Mouse (Mus musculus): ENCODE measurements around the gene Hoxa7. TPM values are rescaled to one million over a fixed set of nuclear protein-coding genes. Genes with fewer than 3 reads are reported as not detected.

The Hoxa7 gene
- polyA plus RNA-seq, 1 experiment from 2014 or later = 25.2 TPM

DNA sequence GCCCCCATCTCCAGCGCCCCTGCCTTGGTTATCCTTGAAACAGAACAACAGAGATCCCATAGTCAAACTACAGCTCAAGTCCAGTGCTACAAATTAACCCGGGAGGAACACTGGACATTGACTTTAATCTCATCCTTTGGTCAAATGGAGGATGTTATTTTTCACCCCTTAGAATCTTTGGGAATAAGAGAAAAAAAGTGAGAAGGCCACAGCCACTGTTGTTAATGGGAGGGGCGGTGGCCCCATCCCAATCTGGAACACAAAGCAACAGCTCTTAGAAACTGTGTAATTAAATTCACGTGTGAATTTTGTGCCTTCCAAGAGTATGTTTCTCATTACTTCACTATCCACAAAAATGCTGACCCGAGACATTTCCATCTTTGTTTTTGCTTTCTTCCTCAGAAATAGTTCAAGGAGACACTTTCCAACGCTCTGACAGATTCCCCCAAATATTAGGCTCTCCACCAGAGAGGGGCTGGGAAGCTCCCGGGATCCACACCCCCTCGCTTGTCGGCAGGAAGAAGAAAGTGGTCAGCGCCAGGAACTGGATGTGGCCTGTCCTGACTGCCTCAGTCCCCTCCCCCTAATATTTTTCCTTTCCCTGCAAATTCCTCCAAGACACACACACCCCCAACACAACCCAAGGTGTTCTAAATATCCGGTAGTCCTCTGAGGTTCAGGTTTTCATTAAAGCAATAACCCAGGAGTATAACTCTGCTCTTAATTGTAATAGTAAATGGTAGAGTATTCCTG, 6.0 kb upstream of the Hoxa7 start:
- Histone ChIP-seq H3K27ac (no peak overlapping the region), H3K9me3 (ENCODE audit: control insufficient read depth, low read length) (no peaks in the 10 kb centered on the region), H3K4me3 (replicated peaks; ENCODE audit: low read length) (no peak overlapping the region), H3K27me3 (ENCODE audit: control insufficient read depth, insufficient read depth, low read length) (peaks cover 97% of the 10 kb centered on the region), H3K4me2 (replicated peaks) (no peak overlapping the region), H3K36me3 (replicated peaks; ENCODE audit: control insufficient read depth, insufficient read depth) (no peaks in the 10 kb centered on the region), H3K9ac (no peak overlapping the region), H3K4me1 (replicated peaks; ENCODE audit: control insufficient read depth, insufficient read depth, low read length) (no peaks in the 10 kb centered on the region)
- DNase-seq (ENCODE audit: low spot score) (no peak), ATAC-seq (ENCODE audit: low FRiP score) (no peak)
- WGBS = 5% methylated on average over 11 of the region's 11 CpGs

DNA sequence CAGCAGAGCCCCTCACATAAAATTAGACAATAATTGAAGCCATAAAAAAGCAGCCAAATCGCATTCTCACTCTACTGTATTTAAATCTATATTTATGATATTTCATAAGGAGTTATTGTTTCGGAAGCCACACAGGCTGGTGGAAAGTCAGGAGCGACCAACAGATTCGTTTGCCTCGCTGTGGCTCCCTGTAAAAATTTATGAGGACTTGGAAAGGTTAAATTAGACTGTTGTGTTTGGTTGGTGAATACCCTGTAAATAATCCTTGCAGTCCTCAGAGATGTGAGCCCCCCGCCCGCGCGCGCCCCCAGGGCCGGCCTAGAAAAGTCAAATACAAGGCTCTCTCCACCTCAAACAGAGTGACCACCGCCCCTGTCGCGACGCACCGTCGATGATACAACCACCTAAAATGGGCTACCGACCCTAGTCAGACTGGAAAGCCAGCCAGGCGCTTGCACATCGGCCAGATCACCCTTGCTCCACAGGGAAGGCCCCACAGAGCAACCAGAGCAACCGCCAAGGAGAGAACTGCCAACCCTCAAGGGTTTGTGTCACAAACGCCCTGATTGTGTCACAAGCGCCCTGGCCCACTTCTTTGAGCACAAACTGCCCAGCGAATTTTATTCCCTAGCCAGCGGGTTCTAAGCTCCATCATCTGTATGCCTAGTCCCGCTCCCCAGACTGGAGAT, 5.1 kb upstream of the Hoxa7 start:
- Histone ChIP-seq H3K4me2 (replicated peaks) (no peak overlapping the region), H3K27me3 (ENCODE audit: control insufficient read depth, insufficient read depth, low read length) (peaks cover 97% of the 10 kb centered on the region), H3K4me3 (replicated peaks; ENCODE audit: low read length) (no peak overlapping the region), H3K36me3 (replicated peaks; ENCODE audit: control insufficient read depth, insufficient read depth) (no peaks in the 10 kb centered on the region), H3K9me3 (ENCODE audit: control insufficient read depth, low read length) (no peaks in the 10 kb centered on the region), H3K4me1 (replicated peaks; ENCODE audit: control insufficient read depth, insufficient read depth, low read length) (no peaks in the 10 kb centered on the region), H3K27ac (no peak overlapping the region), H3K9ac (no peak overlapping the region)
- no peak for ATAC-seq (ENCODE audit: low FRiP score)
- DNase-seq (ENCODE audit: low spot score) = no peak
- 2% methylated on average over 26 of the region's 26 CpGs for WGBS

DNA sequence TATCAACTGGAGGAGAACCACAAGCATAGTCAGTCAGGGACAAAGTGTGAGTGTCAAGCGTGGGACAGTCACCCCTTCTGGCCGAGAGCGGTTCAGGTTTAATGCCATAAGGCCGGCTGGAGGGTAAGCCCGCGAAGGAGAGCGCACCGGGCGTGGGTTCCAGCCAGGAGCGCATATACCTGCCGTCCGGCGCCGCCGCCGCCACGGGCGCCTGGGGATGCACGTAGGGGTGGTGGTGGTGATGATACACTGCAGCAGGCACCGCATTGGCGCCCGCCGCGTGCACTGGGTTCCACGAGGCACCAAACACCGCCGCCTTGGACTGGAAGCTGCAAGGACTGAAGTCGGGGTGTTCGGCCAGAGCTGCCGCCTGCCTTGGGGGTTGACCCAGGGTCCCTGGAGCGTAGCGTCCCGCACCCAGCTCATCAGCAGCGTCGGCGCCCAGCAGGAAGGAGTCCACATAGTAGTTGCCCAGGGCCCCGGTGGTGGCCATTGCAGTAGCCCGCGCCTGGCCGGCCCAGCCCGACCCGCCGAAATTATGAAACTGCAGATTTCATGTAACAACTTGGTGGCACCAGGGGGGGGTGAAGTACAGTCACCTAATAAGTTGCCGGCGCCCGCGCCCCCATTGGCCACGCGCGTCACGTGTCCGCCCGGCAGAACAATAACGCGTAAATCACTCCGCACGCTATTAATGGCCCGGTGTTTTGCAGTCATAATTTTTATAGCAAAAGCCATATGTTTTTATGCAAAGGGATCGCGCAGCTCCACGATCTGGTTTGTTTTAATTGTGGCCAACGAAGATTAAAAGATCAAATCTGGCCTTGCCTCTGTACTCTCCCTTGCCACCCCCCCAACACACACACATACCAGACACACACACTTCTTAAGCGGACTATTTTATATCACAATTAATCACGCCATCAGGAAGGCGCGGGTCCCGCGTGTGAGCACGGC, 4.2 kb upstream of the Hoxa7 start:
- Histone ChIP-seq H3K4me1 (replicated peaks; ENCODE audit: control insufficient read depth, insufficient read depth, low read length) (0 out of 2 replicates have a peak, but pooled peaks cover 4% of the 10 kb centered on the region), H3K27me3 (ENCODE audit: control insufficient read depth, insufficient read depth, low read length) (peaks cover 99% of the 10 kb centered on the region), H3K36me3 (replicated peaks; ENCODE audit: control insufficient read depth, insufficient read depth) (no peaks in the 10 kb centered on the region), H3K4me2 (replicated peaks) (no peak overlapping the region), H3K9me3 (ENCODE audit: control insufficient read depth, low read length) (no peaks in the 10 kb centered on the region), H3K9ac (no peak overlapping the region), H3K27ac (no peak overlapping the region), H3K4me3 (replicated peaks; ENCODE audit: low read length) (no peak overlapping the region)
- DNase-seq (ENCODE audit: low spot score) = no peak
- WGBS = 3% methylated on average over 66 of the region's 69 CpGs
- no peak for ATAC-seq (ENCODE audit: low FRiP score)

DNA sequence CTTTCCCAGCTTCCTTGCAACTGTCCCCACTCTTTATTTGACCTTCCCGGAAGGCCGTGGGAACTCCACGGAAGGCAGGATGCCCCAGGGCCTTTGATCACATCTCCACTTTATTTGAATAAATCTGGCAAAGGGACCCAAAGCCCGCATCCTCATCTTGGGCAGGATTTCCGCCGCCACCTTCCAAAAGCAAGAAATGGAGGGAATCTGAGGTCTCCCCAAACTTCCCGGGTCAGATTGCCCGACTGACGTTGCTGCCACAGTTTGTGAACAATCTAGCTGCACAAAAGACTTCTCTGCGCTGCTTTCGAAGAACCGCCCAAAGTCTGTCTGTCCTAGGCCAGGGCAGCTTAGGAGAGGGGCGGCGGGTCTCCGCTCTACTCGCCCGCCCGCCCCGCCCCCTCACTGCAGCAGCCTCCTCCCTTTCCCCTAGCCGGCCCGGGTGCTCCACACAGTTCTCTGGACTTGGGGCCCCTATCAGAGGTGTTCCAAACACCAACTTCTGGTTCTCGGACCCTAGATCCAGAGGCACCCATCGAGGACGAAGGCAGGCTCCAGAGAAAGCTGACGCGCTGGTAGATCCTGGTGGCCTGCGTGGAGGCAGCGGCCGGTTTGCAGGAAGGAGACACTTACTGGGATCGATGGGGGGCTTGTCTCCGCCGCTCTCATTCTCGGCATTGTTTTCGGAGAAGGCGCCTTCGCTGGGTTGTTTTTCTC, 3.4 kb upstream of the Hoxa7 start:
- H3K9me3 ChIP-seq (ENCODE audit: control insufficient read depth, low read length) = no peaks in the 10 kb centered on the region
- no peak overlapping the region for H3K4me2 ChIP-seq (replicated peaks)
- H3K4me1 ChIP-seq (replicated peaks; ENCODE audit: control insufficient read depth, insufficient read depth, low read length) = 0 out of 2 replicates have a peak, but pooled peaks cover 4% of the 10 kb centered on the region
- no peaks in the 10 kb centered on the region for H3K36me3 ChIP-seq (replicated peaks; ENCODE audit: control insufficient read depth, insufficient read depth)
- H3K4me3 ChIP-seq (replicated peaks; ENCODE audit: low read length) = no peak overlapping the region
- ATAC-seq (ENCODE audit: low FRiP score) (no peak), DNase-seq (ENCODE audit: low spot score) (no peak)
- under 1% methylated on average over 36 of the region's 36 CpGs for WGBS
- H3K27ac ChIP-seq = no peak overlapping the region
- peaks cover 99% of the 10 kb centered on the region for H3K27me3 ChIP-seq (ENCODE audit: control insufficient read depth, insufficient read depth, low read length)
- H3K9ac ChIP-seq = no peak overlapping the region

DNA sequence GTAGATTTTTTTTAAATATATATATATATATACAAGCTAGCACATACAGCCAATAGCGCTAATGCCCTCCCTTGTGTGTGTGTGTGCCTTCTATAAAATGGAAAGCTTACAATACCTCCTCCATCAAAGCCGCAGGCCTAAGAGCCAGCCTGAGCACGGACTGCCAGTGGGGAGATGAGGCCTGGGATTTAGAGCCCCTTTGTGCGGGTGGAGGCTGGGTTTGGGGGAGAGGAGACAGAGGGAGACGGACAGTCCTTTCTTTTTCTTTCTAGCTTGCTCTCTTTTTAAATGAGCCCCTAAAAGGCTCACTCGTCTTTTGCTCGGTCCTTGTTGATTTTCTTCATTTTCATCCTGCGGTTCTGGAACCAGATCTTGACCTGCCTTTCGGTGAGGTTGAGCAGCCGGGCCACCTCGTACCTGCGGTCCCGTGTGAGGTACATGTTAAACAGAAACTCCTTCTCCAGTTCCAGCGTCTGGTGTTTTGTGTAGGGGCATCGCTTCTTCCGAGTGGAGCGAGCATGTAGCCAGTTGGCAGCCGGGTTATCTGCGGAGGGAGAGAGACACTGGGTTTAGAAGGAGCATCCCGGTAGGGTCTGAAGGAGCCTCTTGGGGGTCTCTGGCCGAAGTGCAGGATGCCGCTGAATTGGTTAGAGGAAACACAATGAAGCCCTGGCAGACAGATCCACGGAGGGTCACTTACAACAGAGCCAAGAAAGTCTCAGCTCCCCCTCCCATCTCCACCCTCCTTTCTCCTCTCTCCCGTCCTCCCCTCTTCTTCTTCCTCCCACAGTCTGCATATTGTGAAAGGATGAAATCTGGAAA, 2.5 kb upstream of the Hoxa7 start:
- H3K9ac ChIP-seq = no peak overlapping the region
- no peak overlapping the region for H3K4me3 ChIP-seq (replicated peaks; ENCODE audit: low read length)
- no peaks in the 10 kb centered on the region for H3K36me3 ChIP-seq (replicated peaks; ENCODE audit: control insufficient read depth, insufficient read depth)
- no peaks in the 10 kb centered on the region for H3K9me3 ChIP-seq (ENCODE audit: control insufficient read depth, low read length)
- H3K27me3 ChIP-seq (ENCODE audit: control insufficient read depth, insufficient read depth, low read length) = peaks cover 99% of the 10 kb centered on the region
- 0 out of 2 replicates have a peak, but pooled peaks cover 4% of the 10 kb centered on the region for H3K4me1 ChIP-seq (replicated peaks; ENCODE audit: control insufficient read depth, insufficient read depth, low read length)
- no peak overlapping the region for H3K4me2 ChIP-seq (replicated peaks)
- ATAC-seq (ENCODE audit: low FRiP score) (no peak), DNase-seq (ENCODE audit: low spot score) (no peak)
- 1% methylated on average over 24 of the region's 24 CpGs for WGBS
- H3K27ac ChIP-seq = no peak overlapping the region

DNA sequence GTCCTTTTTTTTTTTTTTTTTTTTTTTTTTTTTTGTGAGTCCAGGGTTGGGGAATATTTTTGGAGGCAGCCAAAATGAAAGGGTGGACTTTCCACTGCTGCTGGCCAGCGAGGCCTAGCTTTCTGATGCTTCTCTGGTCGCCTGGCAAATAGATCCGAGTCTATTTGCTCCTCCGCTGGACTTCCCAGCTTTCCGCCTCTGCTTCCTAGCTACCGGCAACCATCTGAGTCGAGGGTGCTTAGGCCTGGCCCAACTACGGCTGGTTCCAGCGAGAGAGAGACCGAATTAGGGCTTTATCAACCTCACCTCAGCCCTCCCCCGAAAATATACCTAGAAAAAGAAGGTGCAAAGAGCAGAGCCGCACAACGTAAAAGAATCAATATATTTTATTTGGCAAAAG, 1.1 kb upstream of the Hoxa7 start:
- WGBS = 10% methylated on average over 13 of the region's 13 CpGs
- no peak overlapping the region for H3K4me3 ChIP-seq (replicated peaks; ENCODE audit: low read length)

DNA sequence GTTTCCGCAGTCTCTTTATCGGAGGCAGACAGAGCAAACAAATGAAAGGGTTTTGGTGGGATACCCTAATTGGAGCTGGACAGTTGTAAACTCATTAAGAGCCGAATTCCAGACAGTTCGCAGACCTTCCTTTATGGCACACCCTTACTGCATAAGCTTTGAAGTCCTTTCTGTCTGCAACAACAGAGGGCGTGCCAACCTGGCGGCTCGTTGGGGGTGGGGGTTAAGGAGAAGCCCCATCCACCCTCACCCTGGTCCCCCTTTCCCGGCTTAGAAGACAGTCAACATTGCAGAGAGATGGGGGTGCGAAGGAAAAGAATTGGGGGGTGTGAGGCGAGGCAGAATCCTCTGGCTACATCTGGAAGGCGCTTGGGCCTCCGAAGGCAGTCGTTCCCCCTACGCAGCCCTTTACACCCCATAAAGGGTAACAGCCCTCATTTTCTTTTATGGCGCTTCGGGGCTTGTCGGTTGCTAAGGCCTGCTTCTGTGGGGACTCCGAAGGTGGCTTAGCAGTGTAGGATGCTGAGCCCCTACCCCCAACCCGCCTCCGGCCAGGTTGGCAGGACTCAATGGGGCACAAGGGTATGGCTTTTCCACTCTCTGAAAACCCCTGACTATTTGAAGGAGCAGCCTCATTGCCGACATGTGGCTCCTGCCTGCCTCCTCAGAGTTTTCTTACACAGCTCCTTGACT, 485 bp upstream of the Hoxa7 start:
- peaks cover 100% of the 10 kb centered on the region for H3K27me3 ChIP-seq (ENCODE audit: control insufficient read depth, insufficient read depth, low read length)
- H3K27ac ChIP-seq = no peak overlapping the region
- 0 out of 2 replicates have a peak, but pooled peaks cover 4% of the 10 kb centered on the region for H3K4me1 ChIP-seq (replicated peaks; ENCODE audit: control insufficient read depth, insufficient read depth, low read length)
- H3K4me2 ChIP-seq (replicated peaks) = peak overlapping the region; percentile 63
- no peaks in the 10 kb centered on the region for H3K36me3 ChIP-seq (replicated peaks; ENCODE audit: control insufficient read depth, insufficient read depth)
- H3K9ac ChIP-seq = no peak overlapping the region
- H3K4me3 ChIP-seq (replicated peaks; ENCODE audit: low read length) = 0 out of 2 replicates have a peak overlapping the region, but pooled peaks have one; percentile 37
- DNase-seq (ENCODE audit: low spot score) (no peak), ATAC-seq (ENCODE audit: low FRiP score) (peak; percentile 3; the same call in 1 of the 2 replicates)
- no peaks in the 10 kb centered on the region for H3K9me3 ChIP-seq (ENCODE audit: control insufficient read depth, low read length)
- WGBS = 5% methylated on average over 21 of the region's 21 CpGs

More for the DNA sequence above, 1.1 kb upstream of the Hoxa7 start:
- Histone ChIP-seq H3K4me2 (replicated peaks) (no peak overlapping the region), H3K9ac (no peak overlapping the region), H3K27me3 (ENCODE audit: control insufficient read depth, insufficient read depth, low read length) (peaks cover 100% of the 10 kb centered on the region), H3K27ac (no peak overlapping the region), H3K4me1 (replicated peaks; ENCODE audit: control insufficient read depth, insufficient read depth, low read length) (0 out of 2 replicates have a peak, but pooled peaks cover 4% of the 10 kb centered on the region), H3K36me3 (replicated peaks; ENCODE audit: control insufficient read depth, insufficient read depth) (no peaks in the 10 kb centered on the region), H3K9me3 (ENCODE audit: control insufficient read depth, low read length) (no peaks in the 10 kb centered on the region)
- no peak for ATAC-seq (ENCODE audit: low FRiP score)
- DNase-seq (ENCODE audit: low spot score) = no peak
